Mouse (Mus musculus): Measurements from ENCODE around the gene Cntd1.

- no peak for TF ChIP-seq CTCF (IDR thresholded peaks at IDR 0.05; ENCODE audit: borderline replicate concordance, control insufficient read depth, extremely low read depth, insufficient read depth, low read length, poor library complexity)
- no peak for TF ChIP-seq POLR2A (IDR thresholded peaks at IDR 0.05; ENCODE audit: control insufficient read depth, extremely low read depth, insufficient read depth, low read length, poor library complexity)
Observed at GRCm38 (mm10) chr11:101230061-101230511, 48.7 kb upstream of the Cntd1 start.
